Mouse (Mus musculus) thymus, adult 2 months (tissue): ENCODE measurements around the gene Dnajc28.

Source experiments
- CTCF ChIP-seq: fragments of 200-500 bp; IDR thresholded peaks from 2 replicates; pipeline ENCODE4 v1.5.1; 2012; ENCODE audit warnings: mild to moderate bottlenecking, control low read depth, low read length, moderate library complexity, borderline replicate concordance; ENCODE audit not compliant: control insufficient read depth, poor library complexity, insufficient read depth; ENCODE audit errors: extremely low read depth
- POLR2A ChIP-seq: fragments of 200-500 bp; IDR thresholded peaks from 2 replicates; pipeline ENCODE4 v1.6.1; 2012; ENCODE audit warnings: mild to moderate bottlenecking, low read length, control low read depth, moderate library complexity; ENCODE audit not compliant: control insufficient read depth, poor library complexity, insufficient read depth; ENCODE audit errors: extremely low read depth

GRCm38 (mm10) chr16:91645995-91646602 is 27.3 kb upstream of the Dnajc28 start:
- TF ChIP-seq CTCF (no peak), POLR2A (no peak)
